Mouse (Mus musculus) G1E (cell line): ENCODE measurements around the gene Ilf3. TPM values are rescaled to one million over a fixed set of nuclear protein-coding genes. Genes with fewer than 3 reads are reported as not detected.

Experiments
- ATAC-seq: 2 replicates; pipeline ENCODE4 v1.8.0; 2016; ENCODE audit warnings: mild to moderate bottlenecking; ENCODE audit not compliant: insufficient number of reproducible peaks, poor library complexity, low FRiP score, severe bottlenecking; ENCODE audit errors: extremely low read depth
- DNase-seq: peaks from one replicate; pipeline ENCODE4 v3.0.0; 2012; ENCODE audit warnings: low spot score
- H3K27me3 ChIP-seq: 2 replicates; pipeline ENCODE4 v1.6.1; 2012; ENCODE audit warnings: mild to moderate bottlenecking, low read length, inconsistent platforms; ENCODE audit not compliant: insufficient read depth
- H3K36me3 ChIP-seq: replicated peaks from 2 replicates; pipeline ENCODE3; 2012; ENCODE audit warnings: mild to moderate bottlenecking, inconsistent platforms
- H3K4me1 ChIP-seq: 2 replicates; pipeline ENCODE4 v1.6.1; 2012; ENCODE audit warnings: low read depth, low read length, inconsistent platforms, mixed read lengths; ENCODE audit not compliant: insufficient read depth
- H3K4me3 ChIP-seq: 2 replicates; pipeline ENCODE4 v1.5.1; 2012; ENCODE audit warnings: low read depth, mild to moderate bottlenecking, inconsistent platforms, low read length, moderate library complexity, mixed read lengths
- H3K9me3 ChIP-seq: replicated peaks from 2 replicates; pipeline ENCODE4 v1.6.1; 2012; ENCODE audit warnings: inconsistent platforms
- CTCF ChIP-seq: IDR thresholded peaks from 2 replicates; pipeline ENCODE4 v1.5.1; 2012; ENCODE audit warnings: low read depth, low read length, inconsistent platforms, mixed read lengths
- GATA1 ChIP-seq: IDR thresholded peaks from 2 replicates; pipeline ENCODE4 v1.6.1; 2012; ENCODE audit warnings: borderline replicate concordance, low read length, inconsistent platforms, mixed read lengths
- GATA2 ChIP-seq: IDR thresholded peaks from 2 replicates; pipeline ENCODE4 v1.6.1; 2012; ENCODE audit warnings: low read depth, low read length, inconsistent platforms, borderline replicate concordance
- POLR2AphosphoS5 ChIP-seq: IDR thresholded peaks from 2 replicates; pipeline ENCODE4 v1.6.1; 2012; ENCODE audit warnings: low read depth, low read length, inconsistent platforms; ENCODE audit not compliant: insufficient replicate concordance
- TAL1 ChIP-seq: conservative IDR thresholded peaks from 2 replicates; pipeline ENCODE4 v1.6.1; 2012; ENCODE audit warnings: low read depth, low read length, inconsistent platforms, mixed read lengths
- polyA plus RNA-seq: library from polyadenylated mRNA; stranded (reverse); fragments of >175 nt; gene quantifications from 2 replicates; pipeline ENCODE4 v1.2.3, GENCODE M21; 2012
- total RNA-seq, 2 experiments: library from RNA; stranded (forward) in 1 of 2; stranded (reverse) in 1 of 2; fragments of 200-1000 nt in 1 of 2; fragments of >200 nt in 1 of 2; fragmentation: Nextera tagmentation in 1 of 2; gene quantifications; 2 replicates each; pipeline ENCODE4 v1.2.3; 2014 to 2017

Gene Ilf3
- total and polyA plus RNA-seq, 3 experiments = 81.3 to 123 (median 94.1) TPM

DNA sequence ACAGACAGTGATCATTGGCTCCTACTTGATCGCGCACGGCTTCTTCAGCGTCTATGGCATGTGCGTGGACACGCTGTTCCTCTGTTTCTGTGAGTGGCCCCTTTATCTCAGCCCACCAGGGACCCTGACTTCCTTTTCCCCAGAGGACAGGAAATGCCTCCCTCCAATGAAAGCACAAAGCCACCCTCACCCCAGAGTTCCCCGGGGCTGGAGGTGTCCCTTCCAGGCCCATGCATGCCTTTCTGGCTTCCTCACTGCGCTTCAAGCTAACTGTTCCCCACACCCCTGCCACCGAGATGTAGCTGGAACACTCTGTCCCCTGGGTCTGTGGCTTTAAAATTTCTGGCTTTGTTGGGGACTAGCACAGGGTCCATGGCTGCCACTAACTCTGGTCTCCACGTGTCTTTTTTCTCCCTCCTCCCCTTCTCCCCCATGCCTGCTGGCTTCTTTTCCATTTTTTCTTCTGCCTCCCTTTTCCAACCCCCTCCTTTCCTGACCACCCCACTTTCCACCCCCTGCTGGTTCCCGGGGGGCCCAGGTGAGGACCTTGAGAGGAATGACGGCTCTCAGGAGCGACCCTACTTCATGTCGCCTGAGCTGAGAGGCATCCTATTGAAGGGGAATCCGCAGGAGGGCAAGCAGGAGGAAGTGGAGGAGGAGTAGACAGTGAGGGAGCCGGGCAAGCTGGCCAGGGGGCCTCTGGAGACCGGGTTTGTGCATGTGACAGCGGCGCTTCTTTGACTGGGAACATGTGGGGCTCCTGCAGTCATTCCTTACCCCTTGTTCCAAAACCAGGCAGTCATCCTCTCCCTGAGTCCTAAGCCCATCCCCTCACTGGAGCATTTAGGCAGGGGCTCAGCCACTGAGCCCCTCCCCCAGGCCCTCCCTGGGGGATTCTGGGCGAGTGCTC is 15.0 kb upstream of the Ilf3 start:
- H3K4me3 ChIP-seq = peak overlapping the region; percentile 63
- H3K36me3 ChIP-seq = peaks cover 59% of the 10 kb centered on the region
- no peaks in the 10 kb centered on the region for H3K27me3 ChIP-seq
- H3K4me1 ChIP-seq = peaks cover 49% of the 10 kb centered on the region
- DNase-seq = peak; percentile 82
- no peak for TF ChIP-seq GATA1
- no peak for TF ChIP-seq CTCF
- no peak for TF ChIP-seq GATA2
- TF ChIP-seq POLR2AphosphoS5 = no peak
- TF ChIP-seq TAL1 = no peak; the same call in 1 of the 2 replicates
- no peaks in the 10 kb centered on the region for H3K9me3 ChIP-seq
- ATAC-seq = peak; percentile 84

DNA sequence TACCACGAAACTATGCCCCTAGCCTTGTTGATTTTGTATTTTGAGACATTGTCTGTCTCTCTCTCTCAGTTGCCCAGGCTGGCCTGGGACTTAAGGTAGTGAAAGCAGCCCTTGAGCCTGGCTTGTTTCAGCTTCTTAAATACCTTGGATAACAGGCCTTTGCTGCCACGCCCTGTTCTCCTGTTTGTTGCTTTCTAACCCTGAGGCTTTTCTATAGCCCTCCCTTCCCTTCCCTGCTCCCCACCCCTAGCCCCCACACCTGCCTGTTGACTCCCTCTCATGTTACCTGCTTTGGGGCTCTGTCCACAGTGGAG is 14.3 kb upstream of the Ilf3 start:
- H3K4me1 ChIP-seq = peaks cover 43% of the 10 kb centered on the region
- TF ChIP-seq GATA2 (no peak), GATA1 (no peak), CTCF (no peak), POLR2AphosphoS5 (no peak), TAL1 (no peak)
- H3K27me3 ChIP-seq = no peaks in the 10 kb centered on the region
- no peaks in the 10 kb centered on the region for H3K9me3 ChIP-seq
- DNase-seq (no peak), ATAC-seq (no peak)
- peak overlapping the region; percentile 63; the same call in 1 of the 2 replicates for H3K4me3 ChIP-seq
- peaks cover 52% of the 10 kb centered on the region for H3K36me3 ChIP-seq

DNA sequence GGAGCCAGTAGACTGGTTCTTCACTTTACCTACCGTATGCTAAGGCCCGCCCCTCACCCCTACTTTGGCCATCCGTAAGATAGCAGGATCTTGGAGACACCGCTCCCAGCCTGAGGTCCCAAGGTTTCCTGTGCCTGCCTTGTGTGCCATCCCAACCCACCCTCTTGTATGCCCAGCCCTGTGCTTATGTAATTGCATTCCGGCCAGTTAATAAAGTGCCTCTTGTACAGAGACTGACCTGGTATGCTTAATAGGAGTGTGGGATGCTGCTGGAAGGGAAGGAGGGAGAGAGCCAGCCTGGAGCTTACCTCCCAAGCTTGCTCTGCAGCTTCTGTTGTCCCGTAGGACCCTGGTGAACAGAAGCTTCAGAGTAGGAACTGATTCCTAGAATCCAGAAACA is 12.9 kb upstream of the Ilf3 start:
- peaks cover 9% of the 10 kb centered on the region for H3K27me3 ChIP-seq
- H3K4me1 ChIP-seq = peaks cover 41% of the 10 kb centered on the region
- peaks cover 42% of the 10 kb centered on the region for H3K36me3 ChIP-seq
- TF ChIP-seq GATA1 (no peak), CTCF (no peak), GATA2 (no peak), POLR2AphosphoS5 (no peak), TAL1 (no peak)
- DNase-seq = no peak
- no peaks in the 10 kb centered on the region for H3K9me3 ChIP-seq
- ATAC-seq = no peak
- no peak overlapping the region for H3K4me3 ChIP-seq

DNA sequence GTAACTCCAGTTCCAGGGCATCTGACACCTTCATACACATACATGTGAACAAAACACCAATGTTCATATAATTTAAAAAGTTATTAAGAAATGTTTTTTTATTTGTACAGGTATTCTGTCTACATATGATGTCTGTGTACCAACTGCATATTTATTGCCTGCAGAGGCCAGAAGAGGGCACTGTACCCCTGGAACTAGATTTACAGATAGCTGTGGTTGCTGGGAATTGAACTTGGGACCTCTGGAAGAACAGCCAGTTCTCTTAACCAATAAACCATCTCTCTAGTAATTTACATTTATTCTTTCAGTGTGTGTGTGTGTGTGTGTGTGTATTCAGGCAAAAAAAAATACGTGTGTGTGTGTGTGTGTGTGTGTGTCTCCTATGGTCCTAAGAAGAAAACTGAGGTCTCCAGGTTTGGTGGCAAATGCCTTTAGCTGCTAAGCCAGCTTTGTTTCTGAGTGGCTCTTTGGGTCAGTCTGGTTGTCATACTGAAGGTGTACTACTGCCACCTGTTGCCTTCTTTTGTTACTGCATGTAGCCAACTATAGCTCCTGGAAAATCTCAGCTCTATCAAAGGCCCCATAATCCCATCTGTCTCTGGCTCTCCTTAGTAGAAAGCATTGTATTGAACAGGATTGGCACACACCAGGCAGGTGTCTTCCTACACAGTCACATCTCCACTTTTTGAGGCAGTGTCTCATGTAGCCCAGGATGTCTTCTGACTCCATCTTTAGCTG is 10.5 kb upstream of the Ilf3 start:
- no peak overlapping the region for H3K4me3 ChIP-seq
- peaks cover 29% of the 10 kb centered on the region for H3K27me3 ChIP-seq
- no peaks in the 10 kb centered on the region for H3K9me3 ChIP-seq
- DNase-seq = peak; percentile 32
- peaks cover 27% of the 10 kb centered on the region for H3K36me3 ChIP-seq
- no peak for ATAC-seq
- peaks cover 25% of the 10 kb centered on the region for H3K4me1 ChIP-seq
- TF ChIP-seq TAL1 (no peak), CTCF (peak; percentile 88), GATA2 (no peak), POLR2AphosphoS5 (no peak), GATA1 (no peak)

DNA sequence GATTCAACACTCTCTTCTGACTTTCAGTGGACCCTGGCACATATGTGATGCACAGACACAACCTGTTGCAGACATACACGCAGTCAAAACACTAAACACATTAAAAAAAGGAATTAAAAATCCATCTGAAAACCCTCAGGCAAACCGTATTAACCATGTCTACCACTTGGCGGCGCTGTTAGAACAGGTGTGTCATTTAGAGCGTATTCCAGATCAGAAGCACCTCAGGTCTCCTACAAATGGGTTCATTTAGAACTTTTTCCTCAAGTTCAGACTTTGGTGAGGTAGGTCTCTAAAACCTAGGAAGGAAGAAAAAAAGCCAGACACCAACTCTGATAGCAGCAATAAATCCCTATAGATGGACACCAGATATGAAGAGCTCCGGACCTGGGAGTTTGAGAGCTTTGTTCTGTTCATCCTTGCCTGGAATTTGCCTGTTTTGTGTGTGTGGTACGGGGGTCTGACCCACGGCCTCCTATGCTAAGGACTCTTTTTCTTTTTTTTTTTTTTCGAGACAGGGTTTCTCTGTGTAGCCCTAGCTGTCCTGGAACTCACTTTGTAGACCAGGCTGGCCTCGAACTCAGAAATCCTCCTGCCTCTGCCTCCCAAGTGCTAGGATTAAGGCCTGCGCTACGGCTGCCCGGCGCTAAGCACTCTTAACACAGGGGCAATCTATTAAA is 990 bp upstream of the Ilf3 start:
- ATAC-seq = no peak
- H3K9me3 ChIP-seq = no peaks in the 10 kb centered on the region
- H3K4me3 ChIP-seq = peak overlapping the region; percentile 98; the same call in 1 of the 2 replicates
- peaks cover 21% of the 10 kb centered on the region for H3K27me3 ChIP-seq
- peaks cover 20% of the 10 kb centered on the region for H3K36me3 ChIP-seq
- H3K4me1 ChIP-seq = peaks cover 35% of the 10 kb centered on the region
- DNase-seq = no peak
- TF ChIP-seq GATA1 (no peak), GATA2 (no peak), CTCF (peak; percentile 72)

DNA sequence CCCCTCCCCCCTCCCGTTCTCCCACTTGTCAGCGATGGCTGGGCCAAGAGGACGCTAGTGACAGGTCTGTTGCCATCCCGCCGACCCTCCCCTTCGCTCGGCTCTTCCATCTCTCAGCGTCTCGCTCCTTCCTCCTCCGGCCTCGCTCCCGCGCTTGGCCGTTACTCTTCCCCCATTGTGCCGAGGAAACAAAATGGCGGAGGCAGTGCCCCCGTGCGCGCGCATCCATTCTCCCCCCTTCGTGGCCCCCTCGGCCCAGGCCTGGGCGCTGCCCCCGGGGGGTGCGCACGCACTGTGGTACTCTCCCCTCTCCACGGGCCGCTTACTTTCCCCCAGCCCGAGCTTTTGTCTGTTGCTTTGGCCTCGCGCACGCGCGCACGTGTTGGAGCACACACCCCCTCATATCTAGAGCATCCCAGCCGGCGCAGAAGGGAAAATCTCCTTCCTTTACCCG is 487 bp downstream of the Ilf3 start:
- no peaks in the 10 kb centered on the region for H3K9me3 ChIP-seq
- DNase-seq (peak; percentile 62), ATAC-seq (0 out of 2 replicates have a peak, but pooled peaks have one; percentile 1)
- H3K36me3 ChIP-seq = peaks cover 35% of the 10 kb centered on the region
- peak overlapping the region; percentile 98 for H3K4me3 ChIP-seq
- peaks cover 10% of the 10 kb centered on the region for H3K27me3 ChIP-seq
- TF ChIP-seq GATA1 (no peak), CTCF (no peak), GATA2 (no peak), TAL1 (no peak), POLR2AphosphoS5 (no peak)
- peaks cover 47% of the 10 kb centered on the region for H3K4me1 ChIP-seq
